In genomic region chr2:162853576-162853975, GRCm38 (mm10) we compare ENCODE assay signal across 10 mouse cellular contexts.
DNase-seq lines count a peak whose midpoint lies in the region; ATAC-seq and TF ChIP-seq lines count a peak whose summit lies in the region.
"Had no signal": no experiment of that assay in that cellular context is flagged by ENCODE, and none has a peak within 500 bp of the region (broad histone marks: within the 10 kb centered on the region; RNA-seq: fewer than 3 reads in every experiment).

No protein-coding gene starts in this region.

- TF ChIP-seq CTCF in gastrocnemius, adult 2 months (IDR thresholded peaks at IDR 0.05), result peak; percentile 6; the same call in 1 of the 2 replicates

- H3K27me3 ChIP-seq in hindbrain, embryonic 14.5 days (ENCODE audit: control insufficient read depth, insufficient read depth, low read length), result no peaks in the 10 kb centered on the region
- H3K27me3 ChIP-seq in hindbrain, embryonic 10.5 days (ENCODE audit: insufficient read depth, poor library complexity, severe bottlenecking), result no peaks in the 10 kb centered on the region
- H3K27me3 ChIP-seq in intestine, embryonic 15.5 days (replicated peaks), result no peaks in the 10 kb centered on the region
- H3K27me3 ChIP-seq: embryonic facial prominence, embryonic 12.5 days; neural tube, embryonic 13.5 days had no signal

- no peak overlapping the region for H3K9ac ChIP-seq in hindbrain, embryonic 14.5 days
- no peak overlapping the region for H3K9ac ChIP-seq in intestine, embryonic 15.5 days
- H3K9ac ChIP-seq: embryonic facial prominence, embryonic 12.5 days; neural tube, embryonic 13.5 days had no signal

- peak; percentile 45 for DNase-seq in hindbrain, embryonic 14.5 days (ENCODE audit: low spot score)
- DNase-seq in hindbrain, embryonic 10.5 days (ENCODE audit: low spot score), result no peak
- peak; percentile 19 to 43 for DNase-seq in adrenal gland, postnatal 36 days
- peak; percentile 88 for DNase-seq in gastrocnemius, adult 2 months
- DNase-seq in layer of hippocampus, adult 8-10 months (ENCODE audit: low spot score in 2 of 2), result peak; percentile 20 to 67
- DNase-seq in testis, postnatal 14 days (ENCODE audit: low spot score), result no peak

- no peak for ATAC-seq in hindbrain, embryonic 14.5 days (ENCODE audit: low FRiP score)
- no peak for ATAC-seq in intestine, embryonic 15.5 days
- ATAC-seq in activated CD4-positive, CD25-positive, alpha-beta regulatory T cell, adult 4 months, result no peak

- intact Hi-C loops in gastrocnemius, adult 2 months (cut with DNase I), result no loop called here

- H3K4me1 ChIP-seq in hindbrain, embryonic 14.5 days (replicated peaks; ENCODE audit: control insufficient read depth, insufficient read depth, low read length), result no peaks in the 10 kb centered on the region
- H3K4me1 ChIP-seq in hindbrain, embryonic 10.5 days (replicated peaks), result no peaks in the 10 kb centered on the region
- no peaks in the 10 kb centered on the region for H3K4me1 ChIP-seq in intestine, embryonic 15.5 days (replicated peaks)
- H3K4me1 ChIP-seq: embryonic facial prominence, embryonic 12.5 days; neural tube, embryonic 13.5 days had no signal

- 64% methylated on average over 7 of the region's 7 CpGs for WGBS in hindbrain, embryonic 14.5 days
- WGBS in hindbrain, embryonic 10.5 days, result 90% methylated on average over 7 of the region's 7 CpGs
- 74% methylated on average over 7 of the region's 7 CpGs for WGBS in intestine, embryonic 15.5 days

- no peak overlapping the region for H3K4me2 ChIP-seq in hindbrain, embryonic 14.5 days (replicated peaks)
- no peak overlapping the region for H3K4me2 ChIP-seq in intestine, embryonic 15.5 days (replicated peaks)
- H3K4me2 ChIP-seq: embryonic facial prominence, embryonic 12.5 days; neural tube, embryonic 13.5 days had no signal

- H3K27ac ChIP-seq in hindbrain, embryonic 14.5 days, result no peak overlapping the region
- H3K27ac ChIP-seq in hindbrain, embryonic 10.5 days, result no peak overlapping the region
- H3K27ac ChIP-seq in gastrocnemius, adult 2 months, result peak overlapping the region; percentile 41; the same call in 1 of the 2 replicates
- no peak overlapping the region for H3K27ac ChIP-seq in intestine, embryonic 15.5 days
- H3K27ac ChIP-seq: embryonic facial prominence, embryonic 12.5 days; neural tube, embryonic 13.5 days had no signal

- no peaks in the 10 kb centered on the region for H3K36me3 ChIP-seq in hindbrain, embryonic 14.5 days (replicated peaks; ENCODE audit: control insufficient read depth, insufficient read depth)
- no peaks in the 10 kb centered on the region for H3K36me3 ChIP-seq in hindbrain, embryonic 10.5 days
- no peaks in the 10 kb centered on the region for H3K36me3 ChIP-seq in intestine, embryonic 15.5 days
- H3K36me3 ChIP-seq: embryonic facial prominence, embryonic 12.5 days; neural tube, embryonic 13.5 days had no signal

- no peaks in the 10 kb centered on the region for H3K9me3 ChIP-seq in hindbrain, embryonic 14.5 days (ENCODE audit: control insufficient read depth, low read length)
- no peaks in the 10 kb centered on the region for H3K9me3 ChIP-seq in hindbrain, embryonic 10.5 days
- no peaks in the 10 kb centered on the region for H3K9me3 ChIP-seq in intestine, embryonic 15.5 days
- H3K9me3 ChIP-seq: embryonic facial prominence, embryonic 12.5 days; neural tube, embryonic 13.5 days had no signal

- H3K4me3 ChIP-seq in hindbrain, embryonic 14.5 days (replicated peaks; ENCODE audit: low read length), result no peak overlapping the region
- H3K4me3 ChIP-seq in hindbrain, embryonic 10.5 days, result no peak overlapping the region
- H3K4me3 ChIP-seq in gastrocnemius, adult 2 months, result no peak overlapping the region
- no peak overlapping the region for H3K4me3 ChIP-seq in intestine, embryonic 15.5 days (replicated peaks)
- H3K4me3 ChIP-seq: embryonic facial prominence, embryonic 12.5 days; neural tube, embryonic 13.5 days had no signal

Comparison
In these comparisons a context has a peak if more than half of its experiments do, and no peak if none do; other contexts are left out.
1. DNase-seq: peak in hindbrain, embryonic 14.5 days (single experiment), adrenal gland, postnatal 36 days (2 of 2), gastrocnemius, adult 2 months (single experiment) and layer of hippocampus, adult 8-10 months (2 of 2); none in hindbrain, embryonic 10.5 days (single experiment) and testis, postnatal 14 days (single experiment).